Mouse (Mus musculus) adrenal gland, postnatal 14 days (tissue): Measurements from ENCODE around the gene Esrrg. TPM values are rescaled to one million over a fixed set of nuclear protein-coding genes. Genes with fewer than 3 reads are reported as not detected.

Experiments
- DNase-seq: peaks from one replicate; pipeline ENCODE4 v3.0.0; 2021; ENCODE audit warnings: mixed read lengths
- total RNA-seq: library from RNA; stranded (reverse); gene quantifications from 2 replicates; pipeline ENCODE4 v1.2.3, GENCODE M21; 2021

Gene Esrrg
- total RNA-seq, 1 experiment from 2014 or later, result 17.7 TPM

- no peak for DNase-seq
These were observed 653.5 kb downstream of the Esrrg start, which contains the start of gene Ush2a for GRCm38 (mm10) chr1:188261903-188262682. TSS of gene Ush2a (plus strand) at chr1:188262023.
